Mouse (Mus musculus): ENCODE data around the gene Higd1a.

The Higd1a gene

GRCm38 (mm10) chr9:121838829-121839621, 19.1 kb downstream of the Higd1a start, which contains the start of gene Ccdc13:
TSS of gene Ccdc13 (minus strand) at chr9:121839461.
- peak; percentile 81 to 89 for DNase-seq (ENCODE audit: low spot score in 2 of 2)

GRCm38 (mm10) chr9:121838008-121838407, 20.2 kb downstream of the Higd1a start:
- no peak for DNase-seq (ENCODE audit: low spot score in 2 of 2)

GRCm38 (mm10) chr9:121833825-121834224, 24.3 kb downstream of the Higd1a start:
- no peak for DNase-seq (ENCODE audit: low spot score in 2 of 2)

DNA sequence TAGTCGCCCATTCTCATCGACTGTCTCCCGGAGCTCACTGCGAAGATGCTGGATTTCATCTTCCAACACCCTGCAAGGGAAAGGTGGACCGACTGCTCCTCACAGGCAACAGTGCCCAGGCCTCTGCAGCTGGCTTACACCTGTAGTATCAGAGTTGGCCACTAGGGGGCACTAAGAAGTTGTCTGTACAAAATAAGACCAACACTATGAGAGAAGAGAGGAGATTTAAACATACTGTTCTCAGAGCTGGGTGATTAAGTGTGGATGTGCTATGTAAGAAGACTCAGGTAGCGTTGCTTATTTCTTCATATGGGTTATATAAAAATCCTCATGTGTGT, 27.2 kb downstream of the Higd1a start:
- peak in 1 of 2 experiments; percentile 79 for DNase-seq (ENCODE audit: low spot score in 2 of 2)

- peak in 1 of 2 experiments; percentile 41 for DNase-seq (ENCODE audit: low spot score in 2 of 2)
These were observed 27.8 kb downstream of the Higd1a start for GRCm38 (mm10) chr9:121830243-121830955.

- no peak for DNase-seq (ENCODE audit: low spot score in 2 of 2)
These were observed 28.7 kb downstream of the Higd1a start for GRCm38 (mm10) chr9:121829270-121829992.

GRCm38 (mm10) chr9:121828314-121828713, 29.8 kb downstream of the Higd1a start:
- no peak for DNase-seq (ENCODE audit: low spot score in 2 of 2)

DNA sequence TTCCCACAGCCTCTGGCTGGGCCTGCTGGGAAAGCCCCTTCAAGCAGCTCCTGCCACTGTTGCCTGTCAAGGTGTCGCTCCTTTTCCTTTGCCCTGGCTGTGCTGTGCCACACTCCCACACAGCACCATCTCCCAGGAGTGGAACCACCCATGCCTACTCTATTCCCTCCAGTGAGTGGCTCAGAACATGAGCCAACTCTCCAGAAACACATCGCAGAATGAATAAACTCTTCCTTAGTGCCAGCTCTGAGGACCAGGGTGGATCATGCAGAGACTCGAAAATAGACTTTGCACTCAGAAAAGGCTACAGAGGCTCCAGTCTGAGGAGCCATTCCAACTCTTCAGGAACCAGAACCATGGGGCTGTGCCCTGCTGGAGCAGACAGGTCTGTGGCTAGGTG, 31.8 kb downstream of the Higd1a start:
- DNase-seq (ENCODE audit: low spot score in 2 of 2) = no peak

DNA sequence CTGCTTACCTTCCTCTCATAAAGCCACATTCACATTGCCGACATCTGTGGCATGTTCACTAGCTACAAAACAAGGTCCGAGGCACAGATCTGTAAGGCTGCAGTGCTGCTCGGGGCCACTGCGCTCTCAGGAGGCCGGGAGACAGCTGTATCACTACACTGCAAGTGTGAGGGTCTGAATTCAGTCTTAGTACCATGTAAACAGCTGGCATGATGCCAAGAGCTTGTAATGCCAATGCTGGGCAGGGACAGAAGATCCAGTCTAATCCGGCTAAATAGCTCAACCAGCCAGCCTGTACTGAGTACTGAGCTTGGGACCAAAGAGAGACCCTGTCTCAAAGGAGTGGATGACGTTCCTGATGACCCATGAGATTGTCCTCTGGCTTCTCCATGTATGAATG, 34.2 kb downstream of the Higd1a start:
- DNase-seq (ENCODE audit: low spot score in 2 of 2) = no peak

DNA sequence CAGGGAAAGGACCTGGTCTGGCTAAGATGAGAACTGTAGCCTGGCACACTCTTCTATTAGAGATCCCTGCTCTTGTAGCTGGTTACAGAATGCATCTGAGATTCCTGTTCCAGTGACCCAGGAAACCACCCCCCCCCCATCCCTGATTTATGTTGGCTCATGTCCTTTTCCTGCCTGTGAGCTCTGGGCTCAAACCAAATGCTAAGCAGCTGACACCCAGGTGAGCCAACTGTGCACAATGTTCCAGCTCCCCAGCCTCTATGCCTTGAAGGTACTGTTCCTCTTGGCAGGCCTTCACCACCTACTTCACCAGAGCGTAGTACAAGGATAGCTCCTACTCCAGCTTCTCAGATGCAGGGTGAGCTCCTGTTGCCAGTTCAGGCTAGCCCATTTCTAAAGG, 35.1 kb downstream of the Higd1a start:
- DNase-seq (ENCODE audit: low spot score in 2 of 2) = no peak

GRCm38 (mm10) chr9:121822585-121822991, 35.6 kb downstream of the Higd1a start:
- no peak for DNase-seq (ENCODE audit: low spot score in 2 of 2)

GRCm38 (mm10) chr9:121820765-121821164, 37.4 kb downstream of the Higd1a start:
- no peak for DNase-seq (ENCODE audit: low spot score in 2 of 2)

- no peak for DNase-seq (ENCODE audit: low spot score in 2 of 2)
These were observed 38.2 kb downstream of the Higd1a start for GRCm38 (mm10) chr9:121819771-121820471.

DNA sequence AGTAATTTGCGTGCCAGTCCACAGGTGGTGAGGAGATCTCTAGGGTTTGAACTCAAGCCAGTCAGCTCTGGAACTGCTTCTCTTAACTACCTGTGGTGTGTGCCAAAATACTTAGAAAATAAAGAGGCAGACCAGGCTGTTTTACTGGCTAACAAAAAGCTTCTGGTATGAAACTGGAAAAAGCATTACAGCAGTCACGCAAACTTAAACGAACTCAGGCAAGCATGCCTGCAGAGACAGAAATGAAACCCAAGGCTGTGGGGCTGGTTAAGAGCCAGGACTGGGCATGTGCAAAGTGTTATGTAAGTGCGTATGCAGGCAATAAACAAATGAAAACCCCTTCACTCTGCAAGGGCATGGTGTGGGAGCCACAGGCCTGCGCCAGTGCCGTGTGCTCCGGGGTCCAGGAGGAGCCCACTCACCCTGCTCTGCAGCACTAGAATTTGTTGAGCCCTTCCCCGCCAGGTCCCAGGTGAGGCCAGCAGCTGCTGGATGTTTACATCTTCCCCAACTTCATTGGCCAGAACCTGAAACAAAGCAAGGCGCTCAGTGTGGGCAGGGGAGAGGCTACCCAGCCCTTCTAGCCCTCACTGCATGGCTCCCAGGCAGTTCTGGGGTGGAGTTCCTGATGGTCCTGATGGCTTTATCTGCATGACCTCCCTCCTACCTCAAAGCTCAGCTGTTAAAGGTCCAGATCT, 38.9 kb downstream of the Higd1a start:
- no peak for DNase-seq (ENCODE audit: low spot score in 2 of 2)

- DNase-seq (ENCODE audit: low spot score in 2 of 2) = no peak
These were observed 43.0 kb downstream of the Higd1a start for GRCm38 (mm10) chr9:121815183-121815582.

- DNase-seq (ENCODE audit: low spot score in 2 of 2) = peak; percentile 63 to 69
These were observed 47.9 kb downstream of the Higd1a start for GRCm38 (mm10) chr9:121810081-121810821.

DNA sequence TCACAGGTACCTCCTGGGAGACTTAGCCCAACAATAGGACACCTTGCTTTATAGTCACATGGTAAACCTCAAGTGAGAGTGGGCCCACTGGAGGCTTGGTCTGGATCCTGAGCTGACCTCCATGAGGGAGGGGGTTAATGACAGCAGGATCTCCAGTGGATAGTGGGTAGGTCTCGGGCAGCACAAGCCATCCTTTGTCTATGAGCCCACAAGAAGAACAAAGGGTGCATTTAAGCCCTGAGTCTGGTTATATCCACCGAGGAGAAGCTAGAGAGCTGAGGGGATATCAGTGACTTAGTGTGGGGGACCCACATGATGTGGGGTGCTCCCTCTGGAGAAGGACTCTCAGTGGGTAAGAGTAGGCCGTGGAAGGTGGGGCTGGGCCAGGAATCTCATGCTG, 49.7 kb downstream of the Higd1a start:
- no peak for DNase-seq (ENCODE audit: low spot score in 2 of 2)

- no peak for DNase-seq (ENCODE audit: low spot score in 2 of 2)
These were observed 50.2 kb downstream of the Higd1a start for GRCm38 (mm10) chr9:121807947-121808346.

GRCm38 (mm10) chr9:121807546-121807945, 50.6 kb downstream of the Higd1a start:
- no peak for DNase-seq (ENCODE audit: low spot score in 2 of 2)

DNA sequence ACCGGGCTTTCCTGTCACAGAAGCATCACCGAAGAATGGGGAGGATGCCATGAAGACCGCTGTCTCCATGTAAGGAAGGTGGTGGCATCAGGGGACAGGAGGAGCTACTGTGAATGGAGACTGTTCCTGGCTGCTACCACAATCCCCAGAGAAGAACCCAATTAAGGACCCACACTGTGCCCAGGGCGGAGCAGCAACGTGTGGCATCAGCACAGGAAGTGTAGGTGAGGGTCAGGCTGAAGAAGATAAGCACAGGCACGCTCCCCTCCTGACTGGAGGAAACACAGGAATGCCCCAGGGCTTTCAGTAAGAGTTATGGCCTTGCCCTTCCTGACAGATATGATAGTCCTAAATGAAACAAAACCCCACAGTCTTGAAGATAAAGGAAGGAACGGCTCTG, 55.4 kb downstream of the Higd1a start:
- no peak for DNase-seq (ENCODE audit: low spot score in 2 of 2)
